Mouse (Mus musculus): Measurements from ENCODE around the gene Ms4a4b.
"Not testable (repeated sequence)": the region's sequence is repeated elsewhere in the genome, so short reads cannot be mapped to it uniquely, and the experiment has no call there.

Ms4a4b gene

GRCm38 (mm10) chr19:11443338-11443737 is at the start of gene Ms4a4b:
TSS of gene Ms4a4b (plus strand) at chr19:11443553.
- peak; percentile 28 for DNase-seq

DNA sequence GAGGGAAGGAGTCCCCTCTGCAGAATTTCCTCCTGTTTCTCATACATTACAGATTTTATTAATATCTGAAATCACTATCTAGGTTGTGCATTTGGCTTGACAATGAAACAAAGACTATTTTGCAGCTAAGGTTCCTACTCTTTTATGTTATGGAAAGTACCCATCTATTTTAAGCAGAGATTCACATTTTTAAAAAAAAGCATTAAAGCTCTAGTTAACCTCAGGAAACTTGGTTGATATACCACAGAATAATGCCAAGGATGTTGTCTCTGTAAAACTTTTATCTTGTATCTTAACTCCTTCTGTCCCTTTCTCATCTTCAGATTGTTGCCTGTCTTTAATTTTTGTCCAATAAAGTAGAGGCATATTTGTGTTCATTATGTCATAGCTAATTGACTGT is 47.6 kb upstream of the Ms4a4b start:
- no peak for DNase-seq

GRCm38 (mm10) chr19:11404527-11404926 is 38.8 kb upstream of the Ms4a4b start, which contains the start of gene Ms4a4c:
TSS of gene Ms4a4c (plus strand) at chr19:11404770.
- DNase-seq, result no peak

- DNase-seq, result no peak
These were observed 35.9 kb upstream of the Ms4a4b start for GRCm38 (mm10) chr19:11407428-11407827.

DNA sequence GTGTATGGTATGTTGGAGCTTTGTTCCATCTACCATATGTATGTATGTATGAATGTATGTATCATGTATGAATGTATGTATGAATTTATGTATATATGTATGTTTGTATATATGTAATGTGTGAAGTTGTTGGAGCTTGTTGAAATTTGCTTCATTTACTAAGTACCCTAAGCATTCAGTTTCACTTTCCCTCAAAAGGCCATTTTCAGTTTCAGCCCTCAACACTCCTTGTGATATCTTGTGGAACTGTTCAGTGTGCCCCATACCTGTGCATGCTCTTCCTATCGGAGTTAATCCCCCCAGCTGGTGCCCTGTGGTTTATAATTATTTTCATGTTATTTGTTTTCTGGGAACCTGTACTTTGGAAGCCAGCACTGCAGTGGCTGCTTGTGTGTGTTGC is 34.8 kb upstream of the Ms4a4b start:
- no peak for DNase-seq

DNA sequence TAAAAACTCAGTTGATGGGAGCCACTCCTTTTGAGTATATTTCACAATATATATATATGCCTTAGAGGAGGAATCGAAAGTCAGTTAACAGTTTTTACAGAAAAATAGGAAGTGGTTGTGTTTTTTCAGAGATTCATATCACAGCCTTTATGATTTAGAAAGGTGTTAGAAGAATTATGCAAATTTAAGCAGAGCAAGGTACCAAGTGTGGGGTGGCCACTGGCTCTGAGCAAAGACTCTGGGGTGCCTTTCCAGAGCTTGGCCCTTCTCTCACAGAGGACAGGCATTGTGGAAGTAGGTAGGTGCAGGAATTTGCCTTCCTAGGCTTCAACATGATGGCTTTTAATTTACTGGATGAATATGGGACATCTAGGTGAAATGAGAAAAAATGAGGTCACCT is 31.7 kb upstream of the Ms4a4b start:
- no peak for DNase-seq

DNA sequence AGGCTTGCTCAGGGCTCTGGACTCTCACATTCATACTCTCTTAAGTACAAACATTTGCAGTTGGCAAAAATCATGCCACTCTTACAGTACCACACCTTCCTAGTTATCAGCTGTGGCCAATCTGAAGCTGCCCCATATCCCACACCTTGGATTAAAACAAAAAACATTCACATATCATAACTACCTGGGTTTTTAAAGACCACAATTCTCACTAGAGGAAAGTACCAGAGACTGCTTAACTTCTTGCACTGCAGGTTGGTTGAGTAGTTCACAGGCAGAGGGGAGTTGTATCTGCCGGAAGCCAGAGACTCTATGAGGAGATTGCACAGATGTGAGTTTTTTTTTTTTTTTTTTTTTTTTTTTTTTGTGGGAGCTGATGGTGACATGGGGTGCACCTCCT is 29.3 kb upstream of the Ms4a4b start:
- DNase-seq, result peak; percentile 20

- DNase-seq, result no peak
These were observed 27.8 kb upstream of the Ms4a4b start for GRCm38 (mm10) chr19:11415581-11415980.

DNA sequence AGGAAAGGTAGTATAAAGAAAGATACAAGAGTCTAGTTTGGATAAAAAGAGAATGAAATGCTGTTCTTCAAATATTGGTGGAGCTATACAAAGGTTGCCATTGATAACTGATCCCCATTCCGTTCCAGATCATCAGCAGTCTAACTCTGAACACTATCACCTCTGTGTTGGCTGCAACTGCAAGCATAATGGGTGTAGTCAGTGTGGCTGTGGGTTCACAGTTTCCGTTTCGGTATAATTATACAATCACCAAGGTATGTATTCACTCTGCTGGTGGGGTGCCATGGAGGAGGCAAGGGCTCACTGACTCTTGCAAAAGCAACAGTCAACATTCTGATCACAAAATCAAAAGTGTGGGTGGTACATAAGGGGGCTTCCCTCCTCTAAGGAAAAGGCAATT is 24.5 kb upstream of the Ms4a4b start:
- not testable (repeated sequence) for DNase-seq

- DNase-seq, result not testable (repeated sequence)
These were observed 12.1 kb upstream of the Ms4a4b start for GRCm38 (mm10) chr19:11431209-11431608.

GRCm38 (mm10) chr19:11435058-11435834 is 8.1 kb upstream of the Ms4a4b start:
- no peak for DNase-seq

- DNase-seq, result no peak
These were observed 611 bp downstream of the Ms4a4b start for GRCm38 (mm10) chr19:11443964-11444363.

- no peak for DNase-seq
These were observed 3.9 kb downstream of the Ms4a4b start for GRCm38 (mm10) chr19:11447238-11447637.

DNA sequence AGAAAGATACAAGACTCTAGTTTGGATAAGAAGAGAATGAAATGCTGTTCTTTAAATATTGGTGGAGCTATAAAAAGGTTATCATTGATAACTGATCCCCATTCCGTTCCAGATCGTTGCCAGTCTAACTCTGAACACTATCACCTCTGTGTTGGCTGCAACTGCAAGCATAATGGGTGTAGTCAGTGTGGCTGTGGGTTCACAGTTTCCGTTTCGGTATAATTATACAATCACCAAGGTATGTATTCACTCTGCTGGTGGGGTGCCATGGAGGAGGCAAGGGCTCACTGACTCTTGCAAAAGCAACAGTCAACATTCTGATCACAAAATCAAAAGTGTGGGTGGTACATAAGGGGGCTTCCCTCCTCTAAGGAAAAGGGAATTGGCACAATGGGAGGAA is 15.7 kb downstream of the Ms4a4b start:
- not testable (repeated sequence) for DNase-seq

- DNase-seq, result not testable (repeated sequence)
These were observed 21.4 kb downstream of the Ms4a4b start for GRCm38 (mm10) chr19:11464795-11465194.

DNA sequence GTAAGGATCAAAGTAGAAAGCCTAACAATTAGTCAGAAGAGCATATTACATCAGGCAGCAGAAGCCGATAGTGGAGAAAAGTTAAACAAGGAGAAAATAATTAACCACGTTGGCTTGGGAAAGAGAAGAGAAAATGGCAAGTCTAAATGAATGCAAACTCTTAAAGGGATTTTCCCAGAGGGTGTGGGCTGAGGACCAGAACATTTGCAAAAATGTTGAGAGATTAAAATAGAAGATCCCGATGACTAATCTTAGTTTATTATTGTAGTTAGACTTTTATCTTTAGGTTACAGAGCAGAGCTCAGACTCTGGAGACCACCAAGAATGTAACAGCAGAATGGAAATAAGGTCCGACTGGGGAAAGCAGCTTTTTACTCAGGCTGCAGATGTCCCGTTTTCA is 23.1 kb downstream of the Ms4a4b start:
- DNase-seq, result no peak

DNA sequence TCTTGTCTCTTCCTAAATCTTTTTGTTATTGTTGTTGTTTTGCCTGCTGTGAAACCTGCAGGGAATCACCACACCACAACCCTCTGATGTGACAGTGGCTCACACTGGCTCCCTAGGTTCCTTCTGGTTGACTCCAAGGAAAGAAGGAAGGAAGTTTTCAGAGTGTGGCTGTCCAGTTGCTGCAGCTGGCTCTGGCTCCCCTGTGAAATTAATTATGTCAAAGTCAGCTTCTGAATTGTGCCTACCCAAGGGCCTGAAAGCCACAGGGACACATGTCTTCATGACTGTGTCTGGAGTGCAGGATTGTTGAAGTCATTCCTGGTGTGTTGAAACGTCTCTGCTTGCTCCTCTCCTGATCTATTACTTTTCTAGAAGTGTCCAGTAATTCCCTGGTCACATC is 25.0 kb downstream of the Ms4a4b start:
- DNase-seq, result not testable (repeated sequence)

GRCm38 (mm10) chr19:11469215-11469614 is 25.9 kb downstream of the Ms4a4b start, which contains the start of gene Ms4a6c:
TSS of gene Ms4a6c (plus strand) at chr19:11469366.
- not testable (repeated sequence) for DNase-seq

DNA sequence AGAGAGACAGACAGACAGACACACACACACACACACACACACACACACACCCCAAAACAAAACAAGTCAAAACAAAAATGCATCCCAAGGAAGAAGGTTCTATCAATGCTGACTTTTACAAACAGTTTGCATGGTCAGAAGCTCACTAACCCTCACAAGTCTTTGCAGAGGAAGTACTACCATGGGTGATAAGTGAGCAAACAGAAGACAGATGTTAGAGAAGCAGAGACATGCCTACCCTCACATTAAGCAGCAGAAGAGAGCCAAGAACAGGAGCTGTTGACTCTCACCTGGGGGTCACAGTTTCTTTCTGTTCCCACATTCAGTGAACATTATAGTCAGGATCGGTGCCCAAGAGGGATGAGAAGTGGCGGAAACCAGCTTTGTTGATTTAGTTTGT is 36.4 kb downstream of the Ms4a4b start:
- no peak for DNase-seq

DNA sequence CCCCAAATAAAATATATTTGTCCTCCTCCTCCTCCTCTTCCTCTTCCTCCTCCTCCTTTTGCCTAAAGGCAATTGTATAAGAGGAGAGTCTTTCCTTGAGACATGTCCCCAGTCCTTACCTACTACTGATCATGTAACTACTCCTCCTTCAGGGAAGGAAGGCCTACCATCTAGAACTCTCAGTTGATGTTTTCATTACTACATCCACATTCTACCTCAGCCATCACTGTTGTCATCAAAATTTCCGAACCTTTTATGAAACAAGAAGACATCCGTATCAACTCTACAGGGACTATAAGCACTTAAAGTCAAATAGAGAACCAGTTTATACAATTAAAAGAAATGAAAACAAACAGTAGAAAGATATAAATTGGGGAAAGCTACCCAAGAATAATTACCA is 39.3 kb downstream of the Ms4a4b start:
- DNase-seq, result no peak

DNA sequence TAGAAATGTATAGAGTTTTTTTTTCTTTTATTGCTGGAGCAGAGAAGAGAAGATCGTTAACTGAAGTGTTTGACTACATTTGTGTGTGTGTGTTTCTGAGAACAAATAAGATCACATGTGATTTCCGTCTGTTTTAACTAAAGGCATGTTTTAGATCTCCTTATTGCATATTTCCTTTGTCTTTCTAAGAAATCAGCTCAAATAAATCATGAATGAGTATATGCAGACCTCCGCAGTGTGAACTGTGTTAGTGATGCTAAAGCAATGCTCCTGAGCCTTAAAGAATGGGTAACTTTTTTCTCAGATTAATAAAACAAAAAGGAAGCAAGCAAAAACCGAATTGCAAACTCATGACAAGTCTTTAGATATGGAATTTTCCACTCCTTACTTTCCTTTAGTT is 40.6 kb downstream of the Ms4a4b start:
- no peak for DNase-seq

GRCm38 (mm10) chr19:11484388-11484787 is 41.0 kb downstream of the Ms4a4b start:
- peak; percentile 25 for DNase-seq

DNA sequence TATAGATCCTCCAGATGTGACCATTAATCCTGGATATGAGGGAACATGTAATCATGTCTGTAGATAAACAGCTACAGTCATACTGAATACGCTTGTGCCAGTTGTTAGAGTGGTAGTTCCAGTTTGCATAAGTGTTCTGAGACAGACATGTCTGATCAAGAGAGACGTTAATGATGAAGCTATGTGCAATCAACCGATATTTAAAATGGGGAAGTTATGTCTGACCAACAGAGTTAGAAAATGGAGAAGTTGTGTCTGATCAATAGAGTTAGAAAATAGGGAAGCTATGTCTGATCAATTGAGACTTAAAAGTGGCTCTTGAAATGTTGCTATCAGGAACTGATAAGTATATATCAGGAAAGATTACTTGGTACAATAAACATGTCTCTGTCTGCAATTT is 41.9 kb downstream of the Ms4a4b start:
- no peak for DNase-seq

- DNase-seq, result no peak
These were observed 42.4 kb downstream of the Ms4a4b start, which contains the start of gene Gm8369 for GRCm38 (mm10) chr19:11485746-11486145. TSS of gene Gm8369 (plus strand) at chr19:11485938.

DNA sequence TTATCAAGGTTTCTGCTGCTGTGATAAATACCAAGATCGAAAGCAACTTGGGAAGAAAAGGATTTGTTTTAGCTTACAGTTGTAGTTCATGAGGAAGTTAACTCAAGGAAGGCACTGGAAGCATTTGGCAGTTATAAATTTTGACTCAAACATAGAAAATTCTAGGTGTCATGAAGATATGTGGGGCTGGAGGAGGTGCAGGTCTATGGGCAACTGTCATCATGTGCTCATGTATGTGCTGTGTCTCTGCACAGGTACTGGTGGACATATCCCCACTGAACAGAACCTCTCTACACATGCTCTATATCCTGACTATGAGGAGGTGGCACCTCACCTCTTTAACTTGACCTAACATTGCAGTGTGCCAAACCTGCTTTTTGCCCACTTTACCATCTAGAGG is 43.2 kb downstream of the Ms4a4b start:
- no peak for DNase-seq
